Mouse (Mus musculus) myocyte (in vitro differentiated cells): ENCODE data around the gene Gid8.

ENCODE experiments used
- MAX ChIP-seq: IDR thresholded peaks from one replicate; pipeline ENCODE4 v1.6.1; 2011; ENCODE audit warnings: low read depth, mild to moderate bottlenecking, control low read depth
- POLR2A ChIP-seq: IDR thresholded peaks from one replicate; pipeline ENCODE4 v1.6.1; 2011; ENCODE audit warnings: low read depth, mild to moderate bottlenecking, control low read depth, moderate library complexity; ENCODE audit not compliant: insufficient read length
- USF1 ChIP-seq: IDR thresholded peaks from one replicate; pipeline ENCODE4 v1.6.1; 2011; ENCODE audit warnings: low read depth, mild to moderate bottlenecking, control low read depth, moderate library complexity

- TF ChIP-seq POLR2A (no peak), MAX (no peak), USF1 (no peak)
Observed at GRCm38 (mm10) chr2:180723865-180724264, 13.9 kb downstream of the Gid8 start.
